Mouse (Mus musculus) intestine, postnatal 0 days (tissue): ENCODE measurements around the gene Rhoa. TPM values are rescaled to one million over a fixed set of nuclear protein-coding genes. Genes with fewer than 3 reads are reported as not detected.
A peak's percentile ranks its signal among the peaks of the same experiment; 100 is the strongest.

Source experiments
- ATAC-seq: fragments of 200-750 bp; cut with Nextera tagmentation; 2 replicates; pipeline ENCODE4 v1.8.0; 2017; ENCODE audit warnings: mild to moderate bottlenecking, moderate TSS enrichment, moderate library complexity
- H3K27ac ChIP-seq: fragments of 300-500 bp; sonication (generic); 2 replicates; pipeline ENCODE4 v1.5.1; 2014; ENCODE audit warnings: mild to moderate bottlenecking, low read depth, low read length, moderate library complexity
- H3K27me3 ChIP-seq: fragments of 300-500 bp; sonication (generic); replicated peaks from 2 replicates; pipeline ENCODE4 v1.6.1; 2014; ENCODE audit warnings: low read length, mixed read lengths; ENCODE audit not compliant: control insufficient read depth, insufficient read depth
- H3K36me3 ChIP-seq: fragments of 300-500 bp; sonication (generic); 2 replicates; pipeline ENCODE4 v1.6.1; 2014; ENCODE audit warnings: mild to moderate bottlenecking, moderate library complexity; ENCODE audit not compliant: control insufficient read depth, insufficient read depth
- H3K4me1 ChIP-seq: fragments of 300-500 bp; sonication (generic); replicated peaks from 2 replicates; pipeline ENCODE4 v1.6.1; 2014; ENCODE audit warnings: antibody characterized with exemption, low read length, mixed read lengths; ENCODE audit not compliant: control insufficient read depth, insufficient read depth
- H3K4me2 ChIP-seq: fragments of 300-500 bp; sonication (generic); replicated peaks from 2 replicates; pipeline ENCODE4 v1.6.1; 2014; ENCODE audit warnings: low read depth, mild to moderate bottlenecking, moderate library complexity
- H3K4me3 ChIP-seq: fragments of 300-500 bp; sonication (generic); 2 replicates; pipeline ENCODE4 v1.5.1; 2014; ENCODE audit warnings: low read depth, low read length
- H3K9ac ChIP-seq: fragments of 300-500 bp; sonication (generic); 2 replicates; pipeline ENCODE4 v1.6.1; 2014; ENCODE audit warnings: mild to moderate bottlenecking, low read depth, low read length
- H3K9me3 ChIP-seq: fragments of 300-500 bp; sonication (generic); 2 replicates; pipeline ENCODE4 v1.6.1; 2016; ENCODE audit warnings: mixed run types; ENCODE audit not compliant: control insufficient read depth
- CTCF ChIP-seq: sonication (generic); IDR thresholded peaks from 2 replicates; pipeline ENCODE4 v1.5.1; 2016; ENCODE audit warnings: low read depth, mild to moderate bottlenecking, control low read depth, antibody characterized with exemption, moderate library complexity
- WGBS: fragments of 180-500 bp; shearing (Covaris S2); extraction: QIAGEN DNeasy Blood & Tissue Kit; methylation state at CpG from one replicate; pipeline ENCODE4 v1.1.7; 2014; 5-methylcytosine and 5-hydroxymethylcytosine counted together
- polyA plus RNA-seq: library from polyadenylated mRNA; unstranded; fragments of >200 nt; fragmentation: Nextera tagmentation; extraction: Ambion mirVana; gene quantifications from 2 replicates; pipeline ENCODE4 v1.2.1, GENCODE M21; 2015

Rhoa gene
- polyA plus RNA-seq, 1 experiment from 2014 or later, result 313 TPM

DNA sequence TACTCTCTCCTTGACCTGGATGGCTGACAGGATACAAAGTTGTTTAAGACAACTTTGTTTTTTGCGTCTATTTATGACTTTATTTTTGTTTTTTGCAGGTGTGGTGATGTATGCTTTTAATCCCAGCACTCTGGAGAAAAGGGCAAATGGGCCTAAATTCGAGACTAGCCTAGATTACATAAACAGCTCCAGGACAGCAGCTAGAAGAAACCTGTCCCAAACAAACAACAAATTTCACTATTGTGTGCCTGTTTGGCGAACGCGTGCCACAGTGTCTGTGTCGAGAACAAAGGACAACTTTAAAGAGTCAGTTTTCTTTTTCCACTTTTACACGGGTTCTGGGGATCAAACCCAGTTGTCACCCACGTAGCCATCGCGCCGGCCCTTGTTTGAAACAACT is 41.1 kb downstream of the Rhoa start:
- peak overlapping the region; percentile 90 for H3K27ac ChIP-seq
- no peak for TF ChIP-seq CTCF
- peak overlapping the region; percentile 68 for H3K4me3 ChIP-seq
- H3K4me2 ChIP-seq, result peak overlapping the region; percentile 79
- H3K27me3 ChIP-seq, result no peaks in the 10 kb centered on the region
- H3K4me1 ChIP-seq, result peaks cover 3% of the 10 kb centered on the region
- peaks cover 14% of the 10 kb centered on the region for H3K36me3 ChIP-seq
- H3K9me3 ChIP-seq, result no peaks in the 10 kb centered on the region
- WGBS, result 4% methylated on average over 11 of the region's 11 CpGs
- ATAC-seq, result no peak
- peak overlapping the region; percentile 63 for H3K9ac ChIP-seq

DNA sequence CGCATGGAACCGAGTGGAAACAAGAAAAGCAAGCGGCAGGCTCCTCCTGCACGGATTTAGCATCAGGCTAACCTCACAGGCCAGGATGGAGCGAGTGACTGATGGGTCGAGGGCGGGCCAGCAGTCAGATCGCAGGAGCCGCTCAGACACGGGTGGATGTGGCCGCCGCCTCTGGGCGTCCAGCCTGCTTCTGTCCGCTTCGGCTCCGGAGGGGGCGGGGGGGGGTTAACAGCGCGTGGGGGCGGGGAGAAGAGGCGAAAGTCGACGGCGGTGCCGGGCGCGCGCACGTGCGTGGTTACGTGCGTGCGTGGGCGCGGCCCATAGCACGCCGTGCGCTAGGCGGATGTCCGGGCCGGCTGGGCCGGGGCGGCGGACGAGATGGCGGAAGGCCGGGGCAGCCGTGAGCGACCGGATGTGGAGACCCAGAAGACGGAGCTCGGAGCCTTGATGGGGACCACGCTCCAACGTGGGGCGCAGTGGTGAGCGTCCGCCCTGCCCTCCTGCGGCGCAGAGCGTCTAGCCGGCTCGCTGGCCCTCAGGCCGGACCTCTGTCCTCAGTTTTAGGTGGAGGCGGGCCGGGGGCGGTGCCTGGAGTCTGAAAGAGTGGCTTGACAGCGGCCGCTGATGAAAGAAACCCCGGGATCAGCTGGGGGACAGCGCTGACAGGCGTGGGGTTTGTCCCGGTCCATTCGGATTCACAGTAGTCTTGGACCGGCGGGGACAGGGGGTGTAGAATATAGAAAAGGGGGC is 41.8 kb downstream of the Rhoa start, which contains the start of gene Usp4:
Gene Usp4, plus strand, starts transcription at position 314 of the 750 bp plus-strand sequence.
- Histone ChIP-seq H3K4me3 (peak within 1 kb of the TSS; percentile 68), H3K4me1 (no peaks in the 10 kb centered on the region), H3K27me3 (no peaks in the 10 kb centered on the region), H3K9ac (peak within 1 kb of the TSS; percentile 63), H3K27ac (peak within 1 kb of the TSS; percentile 90), H3K36me3 (peaks cover 21% of the 10 kb centered on the region), H3K9me3 (no peaks in the 10 kb centered on the region), H3K4me2 (peak within 1 kb of the TSS; percentile 79)
- TF ChIP-seq CTCF, result 0 out of 2 replicates have a peak, but pooled peaks have one; percentile 25
- WGBS, result under 1% methylated on average over 74 of the region's 75 CpGs
- ATAC-seq, result peak; percentile 91

DNA sequence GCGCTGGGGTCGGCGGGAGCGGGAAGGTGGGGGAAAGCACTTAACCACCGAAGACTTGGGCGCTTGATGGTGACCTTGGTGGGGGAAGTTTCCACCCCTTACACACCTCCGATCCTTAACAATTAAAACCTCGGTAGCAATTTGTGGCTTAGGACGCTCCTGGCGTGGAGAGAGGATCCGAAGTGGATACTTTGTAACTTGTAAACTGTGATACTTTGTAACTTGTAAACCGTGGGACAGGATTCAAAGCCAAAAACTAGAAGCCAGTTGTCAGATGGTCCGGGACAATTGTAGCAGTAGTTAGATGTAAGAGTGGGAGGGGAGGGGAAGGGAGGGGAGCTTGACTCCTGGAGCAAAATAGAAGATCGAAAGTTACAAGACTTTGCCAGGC is 42.4 kb downstream of the Rhoa start:
- Histone ChIP-seq H3K27me3 (no peaks in the 10 kb centered on the region), H3K9ac (peak overlapping the region; percentile 63), H3K4me1 (no peaks in the 10 kb centered on the region), H3K9me3 (no peaks in the 10 kb centered on the region), H3K4me2 (peak overlapping the region; percentile 79), H3K27ac (peak overlapping the region; percentile 90), H3K4me3 (peak overlapping the region; percentile 68), H3K36me3 (peaks cover 26% of the 10 kb centered on the region)
- no peak for TF ChIP-seq CTCF
- no peak for ATAC-seq
- WGBS, result 2% methylated on average over 14 of the region's 14 CpGs

DNA sequence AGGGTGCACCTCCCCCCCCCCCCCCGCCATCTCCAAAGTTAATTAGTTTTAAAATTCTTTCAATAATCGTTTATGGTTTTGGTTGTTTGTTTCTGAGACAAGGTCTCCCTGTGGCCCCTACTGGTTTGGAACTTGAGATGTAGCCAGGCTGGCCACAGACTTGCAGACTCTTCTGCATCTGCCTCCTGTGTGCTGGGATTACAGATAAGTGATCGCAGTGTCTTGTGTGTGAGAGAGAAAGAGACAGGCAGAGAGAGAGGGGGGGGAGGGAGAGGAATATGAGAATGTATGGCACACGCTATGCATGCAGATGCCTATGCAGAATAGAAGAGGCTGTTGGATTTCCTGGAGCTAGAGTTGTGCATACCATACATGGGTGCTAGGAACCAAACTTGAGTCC is 43.8 kb downstream of the Rhoa start:
- no peak for ATAC-seq
- Histone ChIP-seq H3K4me2 (no peak overlapping the region), H3K9ac (no peak overlapping the region), H3K27ac (no peak overlapping the region), H3K9me3 (no peaks in the 10 kb centered on the region), H3K4me3 (no peak overlapping the region), H3K36me3 (peaks cover 41% of the 10 kb centered on the region), H3K27me3 (no peaks in the 10 kb centered on the region), H3K4me1 (no peaks in the 10 kb centered on the region)
- 90% methylated on average over 3 of the region's 4 CpGs for WGBS
- no peak for TF ChIP-seq CTCF

DNA sequence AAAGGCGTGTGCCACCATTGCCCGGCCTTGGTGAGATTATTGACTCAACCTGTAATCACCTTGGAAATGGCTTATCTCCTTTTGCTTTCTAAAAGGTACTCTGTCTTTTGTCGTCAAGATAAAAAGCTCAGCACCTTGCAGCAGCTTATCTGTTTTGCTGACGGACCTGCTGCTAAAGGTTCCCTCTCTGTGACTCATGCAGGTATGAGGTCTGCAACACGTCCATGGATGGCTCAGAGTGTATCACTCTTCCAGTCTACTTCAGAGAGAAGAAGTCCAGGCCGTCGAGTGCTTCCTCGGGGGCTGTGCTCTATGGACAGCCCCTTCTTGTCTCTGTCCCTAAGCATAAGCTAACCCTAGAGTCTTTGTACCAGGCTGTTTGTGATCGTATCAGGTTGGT is 72.3 kb downstream of the Rhoa start:
- Histone ChIP-seq H3K4me1 (no peaks in the 10 kb centered on the region), H3K36me3 (peaks cover 73% of the 10 kb centered on the region), H3K4me3 (no peak overlapping the region), H3K4me2 (no peak overlapping the region; the same call in 1 of the 2 replicates), H3K27me3 (no peaks in the 10 kb centered on the region), H3K9me3 (no peaks in the 10 kb centered on the region), H3K27ac (peak overlapping the region; percentile 87), H3K9ac (no peak overlapping the region)
- ATAC-seq, result peak; percentile 70
- no peak for TF ChIP-seq CTCF
- 45% methylated on average over 9 of the region's 9 CpGs for WGBS

DNA sequence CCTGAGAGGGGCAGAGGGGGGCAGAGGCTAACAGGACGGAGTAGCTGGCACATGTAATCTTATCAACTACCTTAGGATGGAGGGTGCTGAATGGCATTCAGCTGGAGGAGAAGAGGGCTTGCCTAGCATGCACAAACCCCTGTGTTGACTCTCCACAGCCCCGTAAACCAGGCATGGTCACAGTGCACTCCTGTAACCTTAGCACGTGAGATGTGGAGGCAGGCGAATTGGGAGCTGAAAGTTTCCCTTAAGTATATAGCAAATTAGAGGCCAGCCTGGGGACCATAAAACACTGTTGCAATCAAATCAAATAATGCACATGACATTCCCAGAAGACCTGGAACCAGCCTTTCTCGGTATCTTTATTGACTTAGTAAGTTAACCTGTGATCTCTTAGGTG is 72.8 kb downstream of the Rhoa start:
- peak overlapping the region; percentile 87 for H3K27ac ChIP-seq
- peaks cover 73% of the 10 kb centered on the region for H3K36me3 ChIP-seq
- WGBS, result 37% methylated on average over 5 of the region's 5 CpGs
- peak; percentile 80 for ATAC-seq
- no peak overlapping the region for H3K4me3 ChIP-seq
- no peaks in the 10 kb centered on the region for H3K27me3 ChIP-seq
- H3K4me2 ChIP-seq, result no peak overlapping the region; the same call in 1 of the 2 replicates
- H3K9me3 ChIP-seq, result no peaks in the 10 kb centered on the region
- no peaks in the 10 kb centered on the region for H3K4me1 ChIP-seq
- no peak overlapping the region for H3K9ac ChIP-seq
- no peak for TF ChIP-seq CTCF
